Mouse (Mus musculus) stomach, embryonic 14.5 days (tissue): ENCODE measurements around the gene Svs5. TPM values are rescaled to one million over a fixed set of nuclear protein-coding genes. Genes with fewer than 3 reads are reported as not detected.
"Not testable (repeated sequence)": the region's sequence is repeated elsewhere in the genome, so short reads cannot be mapped to it uniquely, and the experiment has no call there.

Source experiments
- ATAC-seq: fragments of 200-750 bp; cut with Nextera tagmentation; 2 replicates; pipeline ENCODE4 v1.8.0; 2017; ENCODE audit warnings: low read depth, moderate TSS enrichment; ENCODE audit not compliant: insufficient number of reproducible peaks, insufficient read depth, low FRiP score
- H3K27ac ChIP-seq: fragments of 300-500 bp; sonication (generic); 2 replicates; pipeline ENCODE4 v1.5.1; 2014; ENCODE audit warnings: mild to moderate bottlenecking, low read length, moderate library complexity, mixed read lengths
- H3K27me3 ChIP-seq: fragments of 300-500 bp; sonication (generic); 2 replicates; pipeline ENCODE4 v1.6.1; 2014; ENCODE audit warnings: low read length, control low read depth, mixed read lengths; ENCODE audit not compliant: control insufficient read depth, insufficient read depth
- H3K36me3 ChIP-seq: fragments of 300-500 bp; sonication (generic); 2 replicates; pipeline ENCODE4 v1.6.1; 2014; ENCODE audit warnings: mild to moderate bottlenecking, control low read depth, low read length, moderate library complexity, mixed read lengths; ENCODE audit not compliant: control insufficient read depth, insufficient read depth
- H3K4me1 ChIP-seq: fragments of 300-500 bp; sonication (generic); 2 replicates; pipeline ENCODE4 v1.6.1; 2014; ENCODE audit warnings: low read length, control low read depth, mixed read lengths; ENCODE audit not compliant: control insufficient read depth, insufficient read depth
- H3K4me2 ChIP-seq: fragments of 300-500 bp; sonication (generic); replicated peaks from 2 replicates; pipeline ENCODE4 v1.6.1; 2014; ENCODE audit warnings: low read depth, low read length, control low read depth
- H3K4me3 ChIP-seq: fragments of 300-500 bp; sonication (generic); 2 replicates; pipeline ENCODE4 v1.5.1; 2014; ENCODE audit warnings: low read depth, low read length, control low read depth
- H3K9ac ChIP-seq: fragments of 300-500 bp; sonication (generic); replicated peaks from 2 replicates; pipeline ENCODE4 v1.6.1; 2014; ENCODE audit warnings: low read depth, mild to moderate bottlenecking, control low read depth, low read length, moderate library complexity, mixed read lengths
- H3K9me3 ChIP-seq: fragments of 300-500 bp; sonication (generic); 2 replicates; pipeline ENCODE4 v1.6.1; 2016; ENCODE audit warnings: low read depth, low read length, control low read depth; ENCODE audit not compliant: control insufficient read depth
- WGBS: fragments of 180-500 bp; shearing (Covaris S2); extraction: QIAGEN DNeasy Blood & Tissue Kit; methylation state at CpG from one replicate; pipeline ENCODE4 v1.1.7; 2014; 5-methylcytosine and 5-hydroxymethylcytosine counted together
- polyA plus RNA-seq: library from polyadenylated mRNA; unstranded; fragments of >200 nt; fragmentation: Nextera tagmentation; extraction: Ambion mirVana; gene quantifications from 2 replicates; pipeline ENCODE4 v1.2.1, GENCODE M21; 2014

Gene Svs5
- not detected in 2 replicates for polyA plus RNA-seq

- not testable (repeated sequence) for H3K36me3 ChIP-seq, H3K4me2 ChIP-seq, H3K27me3 ChIP-seq, H3K27ac ChIP-seq, ATAC-seq, H3K9ac ChIP-seq, H3K4me1 ChIP-seq, H3K9me3 ChIP-seq, H3K4me3 ChIP-seq
- WGBS = 69% methylated on average over 3 of the region's 3 CpGs
These were observed at the start of gene Svs5 for GRCm38 (mm10) chr2:164332440-164332839. TSS of gene Svs5 (plus strand) at chr2:164332740.

- H3K27ac ChIP-seq = not testable (repeated sequence)
- WGBS = 65% methylated on average over 1 of the region's 1 CpGs
These were observed 43.6 kb upstream of the Svs5 start, which contains the start of gene Svs3a for GRCm38 (mm10) chr2:164288968-164289367. TSS of gene Svs3a (plus strand) at chr2:164289268.

GRCm38 (mm10) chr2:164312599-164312998, 19.9 kb upstream of the Svs5 start:
- WGBS = 77% methylated on average over 5 of the region's 5 CpGs
- no peak for ATAC-seq
- Histone ChIP-seq H3K4me3 (no peak overlapping the region), H3K27ac (no peak overlapping the region), H3K27me3 (no peaks in the 10 kb centered on the region), H3K4me1 (no peaks in the 10 kb centered on the region), H3K4me2 (no peak overlapping the region), H3K36me3 (no peaks in the 10 kb centered on the region), H3K9me3 (no peaks in the 10 kb centered on the region), H3K9ac (no peak overlapping the region)

More at GRCm38 (mm10) chr2:164288968-164289367, 43.6 kb upstream of the Svs5 start, which contains the start of gene Svs3a:
- not testable (repeated sequence) for H3K9me3 ChIP-seq, H3K27me3 ChIP-seq, ATAC-seq, H3K9ac ChIP-seq, H3K4me1 ChIP-seq, H3K4me2 ChIP-seq, H3K4me3 ChIP-seq, H3K36me3 ChIP-seq

GRCm38 (mm10) chr2:164315460-164315859, 17.1 kb upstream of the Svs5 start:
- H3K36me3 ChIP-seq, H3K4me1 ChIP-seq, H3K4me2 ChIP-seq, H3K4me3 ChIP-seq, H3K27me3 ChIP-seq, ATAC-seq, H3K27ac ChIP-seq, H3K9ac ChIP-seq, H3K9me3 ChIP-seq: not testable (repeated sequence)

GRCm38 (mm10) chr2:164316451-164316850, 16.1 kb upstream of the Svs5 start, which contains the start of gene Svs6:
TSS of gene Svs6 (plus strand) at chr2:164316751.
- not testable (repeated sequence) for H3K36me3 ChIP-seq, H3K27me3 ChIP-seq, H3K9ac ChIP-seq, H3K27ac ChIP-seq, H3K4me2 ChIP-seq, H3K4me3 ChIP-seq, H3K4me1 ChIP-seq, H3K9me3 ChIP-seq, ATAC-seq
- WGBS = 84% methylated on average over 1 of the region's 1 CpGs

GRCm38 (mm10) chr2:164320983-164321382, 11.6 kb upstream of the Svs5 start:
- H3K9ac ChIP-seq = no peak overlapping the region
- H3K27me3 ChIP-seq = no peaks in the 10 kb centered on the region
- no peak overlapping the region for H3K4me3 ChIP-seq
- ATAC-seq = no peak
- H3K9me3 ChIP-seq = no peaks in the 10 kb centered on the region
- no peak overlapping the region for H3K4me2 ChIP-seq
- no peaks in the 10 kb centered on the region for H3K36me3 ChIP-seq
- WGBS = 77% methylated on average over 6 of the region's 6 CpGs
- H3K4me1 ChIP-seq = no peaks in the 10 kb centered on the region
- no peak overlapping the region for H3K27ac ChIP-seq

GRCm38 (mm10) chr2:164343732-164344131, 11.2 kb downstream of the Svs5 start:
- 69% methylated on average over 1 of the region's 1 CpGs for WGBS
- ATAC-seq, H3K4me2 ChIP-seq, H3K27me3 ChIP-seq, H3K4me1 ChIP-seq, H3K27ac ChIP-seq, H3K4me3 ChIP-seq, H3K36me3 ChIP-seq, H3K9ac ChIP-seq, H3K9me3 ChIP-seq: not testable (repeated sequence)

GRCm38 (mm10) chr2:164347697-164348096, 15.2 kb downstream of the Svs5 start:
- not testable (repeated sequence) for H3K4me3 ChIP-seq, H3K4me1 ChIP-seq, ATAC-seq, H3K27ac ChIP-seq, H3K9ac ChIP-seq, H3K9me3 ChIP-seq, H3K27me3 ChIP-seq, H3K36me3 ChIP-seq, H3K4me2 ChIP-seq

GRCm38 (mm10) chr2:164348980-164349379, 16.4 kb downstream of the Svs5 start:
- Histone ChIP-seq H3K4me1 (no peaks in the 10 kb centered on the region), H3K4me2 (no peak overlapping the region), H3K27me3 (no peaks in the 10 kb centered on the region), H3K4me3 (no peak overlapping the region), H3K27ac (no peak overlapping the region), H3K9me3 (0 out of 2 replicates have a peak, but pooled peaks cover 4% of the 10 kb centered on the region), H3K9ac (no peak overlapping the region), H3K36me3 (no peaks in the 10 kb centered on the region)
- no peak for ATAC-seq
- 96% methylated on average over 3 of the region's 3 CpGs for WGBS
